Mouse (Mus musculus) T-helper 1 cell (primary cell): Measurements from ENCODE around the gene Caln1.

Experiments
- in situ Hi-C: fragments of 300-600 bp; cut with MboI, MseI; formaldehyde crosslinking; loops from one replicate; pipeline ENCODE4 v1.15.1; 2025; ENCODE audit warnings: high pct_unique_total_duplicates

Gene Caln1

DNA sequence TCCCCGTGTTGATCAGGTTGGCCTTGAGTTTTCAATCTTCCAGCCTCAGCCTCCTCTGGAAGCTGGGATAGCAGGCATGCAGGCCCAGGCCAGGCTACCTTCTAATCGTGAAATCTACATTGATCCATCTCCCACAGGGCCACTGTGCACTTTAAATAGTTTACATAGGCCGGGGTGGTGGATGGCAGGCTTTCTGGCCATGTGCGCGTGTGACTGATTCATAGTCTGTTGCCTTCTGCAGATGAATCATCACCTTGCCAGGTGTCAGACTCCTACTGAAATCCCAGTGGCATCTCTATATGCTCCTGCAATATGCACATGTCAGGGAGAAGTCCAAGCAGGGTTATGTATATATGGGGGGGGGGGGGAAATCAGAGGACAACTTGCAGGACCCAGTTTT lies 428.5 kb downstream of the Caln1 start:
- in situ Hi-C loops: no loop called here

DNA sequence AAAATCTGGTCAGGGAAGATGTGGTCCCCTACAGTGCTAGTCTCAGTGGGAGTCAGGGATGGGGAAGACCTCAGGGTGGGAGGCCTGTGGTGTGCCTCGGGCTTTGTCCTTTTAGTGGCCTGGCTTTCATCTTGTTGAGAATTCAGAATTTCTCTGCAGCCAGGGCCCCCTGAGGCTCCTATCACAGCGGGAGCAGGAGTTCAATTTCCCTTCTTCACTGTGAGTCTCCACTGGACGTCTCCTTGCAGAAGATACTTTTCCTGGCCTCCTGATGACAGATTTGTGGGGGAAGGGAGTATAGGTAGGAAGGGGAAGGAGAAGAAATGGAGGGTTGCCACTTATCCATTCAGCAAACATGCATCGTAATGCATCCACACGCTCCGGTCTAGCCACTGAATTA lies 441.1 kb downstream of the Caln1 start:
- in situ Hi-C loops: no loop called here

GRCm38 (mm10) chr5:130810846-130811245 lies 441.6 kb downstream of the Caln1 start:
- in situ Hi-C loops: no loop called here

DNA sequence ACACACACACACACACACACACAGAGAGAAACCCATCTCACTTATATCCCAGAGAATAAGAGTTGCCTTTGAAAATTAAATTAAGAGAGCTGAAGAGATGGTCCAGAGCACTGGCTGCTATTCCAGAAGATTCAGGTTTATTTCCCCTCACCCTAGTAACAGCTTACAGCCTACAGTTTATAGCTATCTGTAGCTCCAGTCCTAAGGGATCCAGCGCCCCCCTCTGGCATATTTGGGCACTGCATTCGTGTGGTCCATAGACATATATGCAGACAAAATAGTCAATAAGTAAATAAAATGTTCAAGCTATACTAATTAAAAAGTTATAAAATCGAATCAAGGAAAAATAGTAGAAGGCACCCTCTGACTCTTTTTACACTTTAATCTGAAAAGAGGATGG lies 442.0 kb downstream of the Caln1 start:
- in situ Hi-C loops: no loop called here

DNA sequence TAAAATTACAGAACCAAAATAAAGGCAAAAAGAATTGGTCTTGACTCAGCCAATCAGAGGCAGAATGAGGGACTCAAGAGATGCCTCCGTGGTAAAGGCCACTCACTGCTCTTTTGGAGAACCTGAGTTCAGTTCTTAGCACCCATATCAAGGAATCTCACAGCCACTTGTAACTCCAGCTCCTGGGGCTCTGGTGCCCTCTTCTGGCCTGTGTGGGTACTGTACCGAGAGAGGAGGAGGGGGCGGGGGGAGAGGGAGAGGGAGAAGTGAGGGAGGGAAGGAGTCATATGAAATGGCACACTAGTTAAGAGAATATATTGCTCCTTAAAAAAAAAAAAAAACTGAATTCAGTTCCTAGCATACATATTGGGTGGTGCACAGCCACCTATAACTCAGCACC lies 442.7 kb downstream of the Caln1 start:
- in situ Hi-C loops: no loop called here

GRCm38 (mm10) chr5:130812556-130812955 lies 443.3 kb downstream of the Caln1 start:
- in situ Hi-C loops: no loop called here

GRCm38 (mm10) chr5:130813089-130813488 lies 443.8 kb downstream of the Caln1 start:
- in situ Hi-C loops: no loop called here

DNA sequence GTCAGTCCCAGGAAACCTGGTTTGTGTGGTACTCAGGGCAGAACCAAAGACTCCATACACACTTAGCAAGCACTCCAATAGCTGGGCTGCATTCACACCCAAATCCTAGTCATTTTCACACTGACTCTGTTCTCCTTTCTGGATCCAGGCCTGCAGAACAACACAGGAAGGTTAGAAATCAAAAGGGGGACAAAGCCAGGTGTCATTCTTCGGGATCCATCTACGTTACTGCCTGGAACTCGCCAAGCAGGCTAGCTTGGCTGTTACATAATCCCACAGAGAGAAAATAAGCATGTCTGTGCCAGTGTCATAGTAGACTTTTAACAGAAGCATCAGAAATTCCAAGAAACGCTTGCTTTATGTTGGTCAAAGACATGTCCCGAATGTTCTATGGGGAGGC lies 446.1 kb downstream of the Caln1 start:
- in situ Hi-C loops: no loop called here

DNA sequence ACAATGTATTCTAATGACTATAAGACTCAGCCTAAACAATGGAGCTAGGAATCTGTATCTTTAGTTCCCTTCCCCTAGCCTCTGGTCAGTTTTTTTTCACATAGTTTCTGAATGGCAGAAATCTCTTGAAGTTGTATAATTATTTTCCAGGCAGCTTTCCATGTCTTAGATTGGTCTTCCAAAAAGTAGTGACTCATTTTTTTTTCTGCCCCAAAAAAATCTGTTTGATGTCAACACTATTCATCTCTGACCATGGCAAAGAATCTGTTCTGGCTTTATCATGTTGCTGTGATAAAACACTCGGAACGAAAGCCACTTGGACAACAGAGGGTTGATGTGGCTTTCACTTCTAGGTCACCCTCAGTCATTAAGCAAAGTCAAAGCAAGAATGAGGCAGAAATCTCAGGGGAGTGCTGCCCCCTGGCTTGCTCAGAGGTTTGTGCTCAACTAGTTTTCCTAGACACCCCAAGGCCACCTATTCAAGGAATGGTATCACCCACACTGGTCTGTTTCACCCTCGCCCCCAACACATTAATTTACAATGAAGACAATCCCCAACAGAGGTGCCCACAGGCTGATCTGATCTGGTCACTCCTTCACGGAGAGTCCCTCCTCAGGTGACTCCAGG lies 450.9 kb downstream of the Caln1 start:
- in situ Hi-C loops: no loop called here

- in situ Hi-C loops: no loop called here
These were observed 451.4 kb downstream of the Caln1 start for GRCm38 (mm10) chr5:130820661-130821060.

DNA sequence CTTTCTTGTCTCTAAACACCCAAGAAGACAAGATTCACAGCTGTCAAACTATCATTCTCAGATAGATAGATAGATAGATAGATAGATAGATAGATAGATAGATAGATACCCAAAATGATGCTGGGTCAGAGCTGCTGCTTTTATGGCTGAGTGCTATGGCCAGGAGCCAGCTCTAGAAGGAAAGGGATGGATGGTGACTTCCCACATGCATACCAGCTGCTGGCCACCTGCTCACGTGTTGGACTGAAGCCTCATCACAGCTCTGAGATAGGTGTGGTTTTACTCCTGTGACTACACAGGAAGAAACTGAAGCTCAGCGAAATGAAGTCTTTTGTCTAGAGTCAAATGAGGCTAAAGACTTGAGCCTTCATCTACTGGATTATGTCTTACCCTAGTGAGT lies 456.5 kb downstream of the Caln1 start:
- in situ Hi-C loops: no loop called here

DNA sequence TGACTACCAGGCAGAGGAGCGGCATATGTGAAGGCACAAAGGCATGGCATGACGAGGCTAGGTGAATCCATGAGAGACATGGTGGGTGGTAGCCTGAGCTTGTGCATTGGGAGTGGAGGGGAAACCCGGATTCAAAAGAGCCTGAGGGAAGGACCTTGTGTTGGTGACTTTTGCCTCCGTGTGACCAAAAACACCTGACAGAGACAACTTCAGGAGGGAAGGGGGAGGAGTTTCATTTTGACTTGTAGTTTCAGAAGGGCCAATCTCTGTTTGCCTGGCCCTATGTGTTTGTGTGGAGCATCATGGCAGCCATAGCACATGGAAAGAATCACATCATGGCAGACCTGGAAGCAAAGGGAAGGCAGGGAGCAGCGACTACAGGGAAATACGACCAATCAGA lies 479.3 kb downstream of the Caln1 start:
- in situ Hi-C loops: no loop called here

- in situ Hi-C loops: loop anchor here (10.0 kb wide), 1 partner anchor 695 kb away; no protein-coding TSS in a partner anchor
These were observed 480.4 kb downstream of the Caln1 start for GRCm38 (mm10) chr5:130849610-130850009.

DNA sequence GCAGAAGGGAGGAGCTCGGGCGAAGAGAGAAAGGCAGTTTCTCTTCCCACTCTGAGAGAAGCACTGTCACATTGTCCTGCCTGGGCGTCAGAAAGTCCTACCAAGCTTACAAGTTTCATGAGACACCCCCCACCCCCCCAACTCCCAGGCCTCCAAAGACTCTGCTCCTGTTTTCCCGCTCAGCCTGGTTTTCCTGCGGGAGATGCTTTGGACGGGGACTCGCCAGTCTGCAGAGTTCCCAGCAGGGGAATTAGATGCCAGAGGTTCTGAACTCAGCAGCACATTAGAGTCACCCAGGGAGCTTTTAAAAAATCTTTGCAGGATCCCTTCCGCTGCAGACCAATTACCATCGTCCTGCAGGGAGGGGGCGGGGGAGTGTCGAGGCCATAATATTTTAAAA lies 482.9 kb downstream of the Caln1 start:
- in situ Hi-C loops: loop anchor here (10.0 kb wide), 1 partner anchor 697 kb away; no protein-coding TSS in a partner anchor

DNA sequence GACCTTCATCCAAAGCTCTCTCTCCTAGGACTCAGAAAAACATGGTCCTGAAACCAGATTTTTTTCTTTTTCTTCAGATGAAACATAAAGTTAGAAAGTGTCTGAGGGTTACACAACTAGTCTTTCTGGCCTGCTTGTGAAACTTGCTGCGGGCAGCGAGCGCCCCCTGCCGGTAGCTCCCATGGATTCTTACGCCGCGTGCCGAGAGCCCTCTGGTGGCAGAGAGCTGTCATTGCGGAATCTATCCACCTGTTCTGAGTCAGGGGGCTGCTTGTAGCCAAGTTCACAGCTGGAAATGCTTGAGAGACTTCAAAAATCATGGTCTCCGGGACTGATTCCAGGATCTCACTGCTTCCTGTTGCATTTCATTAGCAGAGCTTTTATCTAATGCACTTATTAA lies 484.1 kb downstream of the Caln1 start:
- in situ Hi-C loops: loop anchor here (10.0 kb wide), 1 partner anchor 699 kb away; no protein-coding TSS in a partner anchor

GRCm38 (mm10) chr5:130854430-130854829 lies 485.2 kb downstream of the Caln1 start:
- in situ Hi-C loops: loop anchor here (10.0 kb wide), 1 partner anchor 700 kb away; no protein-coding TSS in a partner anchor

- in situ Hi-C loops: loop anchor here (5.0 to 10.0 kb wide), 2 partner anchors 591 to 703 kb away; no protein-coding TSS in a partner anchor
These were observed 488.9 kb downstream of the Caln1 start for GRCm38 (mm10) chr5:130858148-130858547.

- in situ Hi-C loops: loop anchor here (5.0 to 10.0 kb wide), 2 partner anchors 591 to 704 kb away; no protein-coding TSS in a partner anchor
These were observed 489.5 kb downstream of the Caln1 start for GRCm38 (mm10) chr5:130858706-130859105.

DNA sequence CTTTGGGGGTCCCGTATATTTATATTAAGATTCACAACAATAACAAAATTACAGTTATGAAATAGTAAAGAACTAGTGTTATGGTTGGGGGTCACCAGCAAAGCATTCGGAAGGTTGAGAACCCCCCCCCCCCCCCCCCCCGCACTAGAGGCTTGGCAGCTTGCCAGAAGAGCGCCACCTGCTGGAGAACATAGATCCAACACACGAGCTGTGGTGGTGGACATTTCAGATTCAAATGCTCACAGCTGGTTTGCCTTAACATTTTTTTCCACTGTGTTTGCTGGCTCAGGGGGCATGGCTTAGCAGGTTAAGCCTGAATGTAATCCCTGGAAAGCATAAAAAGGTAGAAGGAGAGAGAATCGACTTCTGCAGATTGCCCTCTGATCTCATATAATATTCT lies 490.5 kb downstream of the Caln1 start:
- in situ Hi-C loops: loop anchor here (5.0 to 10.0 kb wide), 2 partner anchors 592 to 705 kb away; no protein-coding TSS in a partner anchor

DNA sequence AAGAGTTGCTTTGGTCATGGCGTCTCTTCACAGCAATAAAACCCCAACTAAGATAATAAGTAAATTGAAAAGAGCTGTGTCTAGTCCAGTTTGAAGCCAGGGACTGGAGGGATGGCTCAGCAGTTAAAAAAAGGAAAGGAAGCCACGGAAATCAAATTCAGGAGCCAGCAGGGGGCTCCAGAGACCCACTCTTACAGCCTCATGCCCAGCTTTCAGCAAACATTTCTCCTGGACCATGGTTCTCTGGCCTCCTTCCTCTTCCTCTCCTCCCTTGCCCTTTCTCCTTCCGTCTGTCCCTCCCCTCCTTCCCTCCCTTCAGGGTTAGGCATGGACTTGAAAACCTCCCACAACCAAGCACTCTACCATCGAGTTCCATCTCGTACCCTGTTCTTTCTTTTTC lies 493.0 kb downstream of the Caln1 start:
- in situ Hi-C loops: no loop called here

DNA sequence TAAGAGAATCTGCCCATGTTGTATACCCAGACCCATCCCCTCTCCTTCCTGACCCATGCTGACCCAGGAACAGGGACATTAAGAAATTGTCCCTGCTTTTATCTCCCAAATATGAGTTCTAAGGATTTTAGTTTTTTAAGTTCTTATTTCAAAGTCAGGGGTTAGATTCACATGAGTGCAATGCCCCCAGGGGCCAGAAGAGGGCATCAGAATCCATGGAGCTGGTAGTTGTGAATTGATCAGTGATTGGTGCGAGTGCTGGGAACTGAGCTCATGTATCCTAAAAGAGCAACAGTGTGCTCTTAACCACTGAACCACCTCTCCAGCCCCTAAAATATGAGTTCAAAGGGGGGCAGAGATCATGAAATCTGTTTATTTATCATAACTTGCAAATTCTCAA lies 500.6 kb downstream of the Caln1 start:
- in situ Hi-C loops: no loop called here

DNA sequence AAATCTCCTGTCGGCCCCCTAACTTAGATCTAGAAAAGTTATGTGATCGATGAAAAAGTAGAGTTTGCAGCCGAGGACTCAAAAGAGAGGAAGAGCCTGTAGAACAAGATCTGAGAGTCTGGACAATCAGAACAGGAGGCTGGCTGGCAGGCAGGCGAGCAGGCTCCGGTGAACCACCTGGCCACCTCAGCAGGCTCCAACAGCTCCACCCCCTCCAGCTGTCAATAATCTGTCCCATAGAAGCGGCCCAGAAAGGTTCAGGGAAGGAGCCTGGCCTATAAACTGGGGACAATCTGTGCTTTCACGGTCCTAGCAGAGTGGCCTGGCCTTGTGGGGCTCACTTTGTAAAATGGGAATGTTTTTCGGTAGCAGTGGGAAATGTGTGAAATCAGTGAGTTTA lies 501.8 kb downstream of the Caln1 start:
- in situ Hi-C loops: no loop called here

DNA sequence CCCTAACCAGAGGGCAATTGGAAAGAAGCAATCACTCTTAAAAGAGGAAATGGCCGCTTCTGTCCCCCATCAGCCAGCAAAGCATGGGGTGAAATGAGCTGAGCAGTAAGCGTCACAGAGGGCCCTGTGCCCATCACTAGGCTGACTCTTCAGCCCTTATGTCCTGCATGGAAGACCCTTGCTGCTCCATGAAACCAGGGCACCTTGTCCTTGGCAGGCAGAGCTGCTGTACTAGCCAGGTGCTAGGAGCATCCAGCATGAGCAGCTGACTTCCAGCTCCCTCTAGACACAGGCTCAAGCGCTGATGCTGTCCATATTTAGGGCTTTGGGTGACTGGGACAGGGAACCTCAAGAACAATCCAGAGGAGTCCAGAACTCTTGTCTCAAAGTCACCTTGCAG lies 506.1 kb downstream of the Caln1 start:
- in situ Hi-C loops: no loop called here

DNA sequence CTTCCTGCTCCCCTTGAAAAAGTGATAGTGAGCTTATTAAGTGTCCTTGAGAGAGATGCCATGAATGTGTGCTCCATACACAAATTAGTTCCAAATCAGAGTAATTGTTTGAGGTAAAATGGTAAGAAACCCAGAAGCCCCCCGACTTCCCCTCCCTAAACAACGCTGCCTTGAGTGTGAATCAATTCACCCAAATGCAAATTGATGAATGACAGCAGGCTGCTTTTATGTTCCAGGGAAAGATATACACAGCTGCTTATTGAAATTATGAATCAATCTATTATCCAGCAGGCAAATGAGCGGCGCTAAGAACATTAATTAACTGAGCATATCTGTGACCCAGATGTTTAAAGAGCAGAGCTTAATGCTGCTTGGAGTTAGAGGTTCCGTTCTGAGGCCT lies 511.1 kb downstream of the Caln1 start:
- in situ Hi-C loops: no loop called here
